Mouse (Mus musculus) cerebellum, postnatal 36 days (tissue): ENCODE measurements around the gene Tpr.

Experiments used
- DNase-seq, 2 experiments: peaks; one replicate each; pipeline ENCODE4 v3.0.0; 2021 to 2022; ENCODE audit warnings: mixed read lengths in 2 of 2

Tpr gene

GRCm38 (mm10) chr1:150463691-150464090, 71.1 kb downstream of the Tpr start:
- DNase-seq, result no peak

- DNase-seq, result no peak
Measured at GRCm38 (mm10) chr1:150465364-150465763, 72.7 kb downstream of the Tpr start.

- no peak for DNase-seq
Measured at GRCm38 (mm10) chr1:150466132-150466531, 73.5 kb downstream of the Tpr start, which contains the start of gene Prg4. Gene Prg4, minus strand, starts transcription at chr1:150466165.

GRCm38 (mm10) chr1:150469992-150470391, 77.4 kb downstream of the Tpr start:
- no peak for DNase-seq

GRCm38 (mm10) chr1:150472525-150472924, 79.9 kb downstream of the Tpr start:
- no peak for DNase-seq

- no peak for DNase-seq
Measured at GRCm38 (mm10) chr1:150480674-150481073, 88.0 kb downstream of the Tpr start.

- DNase-seq, result no peak
Measured at GRCm38 (mm10) chr1:150489148-150489547, 96.5 kb downstream of the Tpr start.

- no peak for DNase-seq
Measured at GRCm38 (mm10) chr1:150496626-150497302, 104.1 kb downstream of the Tpr start.

- no peak for DNase-seq
Measured at GRCm38 (mm10) chr1:150497690-150498089, 105.1 kb downstream of the Tpr start.

GRCm38 (mm10) chr1:150498177-150498576, 105.5 kb downstream of the Tpr start:
- no peak for DNase-seq
